In the genomic region with DNA sequence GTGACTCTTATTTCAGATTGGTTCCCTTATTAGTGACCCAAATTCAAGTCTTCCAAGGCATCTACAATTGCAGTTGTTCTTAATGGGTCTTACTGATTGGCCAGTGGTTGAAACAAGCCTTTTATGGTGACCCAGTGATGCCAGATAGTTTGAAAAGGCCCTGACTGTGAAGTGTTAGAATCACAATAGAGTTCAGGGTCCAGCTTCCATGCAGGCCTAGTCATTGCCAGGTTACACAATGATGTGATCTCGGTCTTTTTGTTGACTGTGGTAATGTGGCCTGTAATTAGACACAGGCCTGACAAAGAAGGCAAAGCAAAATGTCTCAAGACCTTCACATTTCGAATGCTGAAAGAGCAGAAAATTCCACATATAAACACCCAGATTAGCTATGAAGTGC, we compare ENCODE assay signal across 20 mouse cellular contexts.
DNase-seq lines count a peak whose midpoint lies in the region; ATAC-seq and TF ChIP-seq lines count a peak whose summit lies in the region.
"Had no signal": no experiment of that assay in that cellular context is flagged by ENCODE, and none has a peak within 500 bp of the region (broad histone marks: within the 10 kb centered on the region; RNA-seq: fewer than 3 reads in every experiment).

No protein-coding gene starts in this region.

- H3K4me1 ChIP-seq in stomach, embryonic 14.5 days (ENCODE audit: control insufficient read depth, insufficient read depth, low read length), result no peaks in the 10 kb centered on the region
- H3K4me1 ChIP-seq in stomach, postnatal 0 days (replicated peaks; ENCODE audit: control insufficient read depth, insufficient read depth), result no peaks in the 10 kb centered on the region
- no peaks in the 10 kb centered on the region for H3K4me1 ChIP-seq in midbrain, embryonic 10.5 days
- H3K4me1 ChIP-seq in heart, embryonic 11.5 days (ENCODE audit: control insufficient read depth, insufficient read depth, low read length), result no peaks in the 10 kb centered on the region

- TF ChIP-seq EP300 in stomach, postnatal 0 days (optimal IDR thresholded peaks at IDR 0.05), result no peak

- H3K27ac ChIP-seq in stomach, embryonic 14.5 days (ENCODE audit: low read length), result peak overlapping the region; percentile 23; the same call in 1 of the 2 replicates
- no peak overlapping the region for H3K27ac ChIP-seq in stomach, postnatal 0 days (replicated peaks)
- H3K27ac ChIP-seq in midbrain, embryonic 10.5 days (replicated peaks), result no peak overlapping the region
- H3K27ac ChIP-seq in heart, embryonic 11.5 days (ENCODE audit: low read depth, low read length), result no peak overlapping the region
- H3K27ac ChIP-seq: embryonic facial prominence, embryonic 12.5 days; forebrain, embryonic 12.5 days; heart, adult 2 months; hindbrain, embryonic 10.5 days; hindbrain, embryonic 14.5 days had no signal

- no peak overlapping the region for H3K4me3 ChIP-seq in stomach, embryonic 14.5 days (ENCODE audit: low read depth, low read length)
- H3K4me3 ChIP-seq in stomach, postnatal 0 days (ENCODE audit: low read depth, low read length), result no peak overlapping the region
- no peak overlapping the region for H3K4me3 ChIP-seq in midbrain, embryonic 10.5 days
- no peak overlapping the region for H3K4me3 ChIP-seq in heart, embryonic 11.5 days (ENCODE audit: low read depth, low read length)
- H3K4me3 ChIP-seq: embryonic facial prominence, embryonic 12.5 days; forebrain, embryonic 12.5 days; heart, adult 2 months; heart, embryonic 12.5 days; hindbrain, embryonic 10.5 days had no signal

- TF ChIP-seq CTCF in stomach, postnatal 0 days (IDR thresholded peaks at IDR 0.05; ENCODE audit: low read depth), result no peak

- no peak for ATAC-seq in stomach, embryonic 14.5 days (ENCODE audit: insufficient number of reproducible peaks, insufficient read depth, low FRiP score, low read depth)
- ATAC-seq in stomach, postnatal 0 days (ENCODE audit: low FRiP score, low TSS enrichment), result no peak
- peak; percentile 22; the same call in 1 of the 2 replicates for ATAC-seq in granulocyte monocyte progenitor cell, adult 5-6 weeks (replicated peaks; ENCODE audit: poor library complexity, severe bottlenecking)
- ATAC-seq in heart, embryonic 11.5 days (replicated peaks; ENCODE audit: insufficient number of reproducible peaks, low FRiP score, low TSS enrichment), result no peak
- ATAC-seq: activated CD4-positive, CD25-positive, alpha-beta regulatory T cell, adult 4 months; forebrain, embryonic 16.5 days had no signal

- H3K9ac ChIP-seq in stomach, embryonic 14.5 days (replicated peaks; ENCODE audit: low read depth, low read length), result no peak overlapping the region
- no peak overlapping the region for H3K9ac ChIP-seq in stomach, postnatal 0 days (ENCODE audit: low read length)
- no peak overlapping the region for H3K9ac ChIP-seq in heart, embryonic 11.5 days (ENCODE audit: low read depth, low read length)
- H3K9ac ChIP-seq: embryonic facial prominence, embryonic 12.5 days; forebrain, embryonic 12.5 days; heart, embryonic 12.5 days; hindbrain, embryonic 14.5 days had no signal

- no peaks in the 10 kb centered on the region; the same call in 1 of the 2 replicates for H3K36me3 ChIP-seq in stomach, embryonic 14.5 days (ENCODE audit: control insufficient read depth, insufficient read depth, low read length)
- no peaks in the 10 kb centered on the region for H3K36me3 ChIP-seq in stomach, postnatal 0 days (ENCODE audit: control insufficient read depth, insufficient read depth, low read length)
- no peaks in the 10 kb centered on the region for H3K36me3 ChIP-seq in midbrain, embryonic 10.5 days
- no peaks in the 10 kb centered on the region for H3K36me3 ChIP-seq in heart, embryonic 11.5 days (ENCODE audit: control insufficient read depth, insufficient read depth, low read length)
- H3K36me3 ChIP-seq: embryonic facial prominence, embryonic 12.5 days; forebrain, embryonic 12.5 days; heart, embryonic 12.5 days; hindbrain, embryonic 10.5 days had no signal

- 40% methylated on average over 2 of the region's 2 CpGs for WGBS in stomach, embryonic 14.5 days
- 41% methylated on average over 2 of the region's 2 CpGs for WGBS in stomach, postnatal 0 days
- 36% methylated on average over 2 of the region's 2 CpGs for WGBS in midbrain, embryonic 10.5 days
- 67% methylated on average over 2 of the region's 2 CpGs for WGBS in heart, embryonic 11.5 days (ENCODE audit: insufficient replicate concordance)

- H3K9me3 ChIP-seq in stomach, embryonic 14.5 days (ENCODE audit: control insufficient read depth, low read depth, low read length), result no peaks in the 10 kb centered on the region
- H3K9me3 ChIP-seq in stomach, postnatal 0 days (ENCODE audit: control insufficient read depth, low read length), result no peaks in the 10 kb centered on the region
- H3K9me3 ChIP-seq in midbrain, embryonic 10.5 days (replicated peaks), result no peaks in the 10 kb centered on the region
- H3K9me3 ChIP-seq in heart, embryonic 11.5 days (replicated peaks; ENCODE audit: control insufficient read depth, low read length), result no peaks in the 10 kb centered on the region
- H3K9me3 ChIP-seq: embryonic facial prominence, embryonic 12.5 days; forebrain, embryonic 12.5 days; heart, embryonic 12.5 days; hindbrain, embryonic 10.5 days had no signal

- no peaks in the 10 kb centered on the region for H3K27me3 ChIP-seq in stomach, embryonic 14.5 days (ENCODE audit: control insufficient read depth, insufficient read depth, low read length)
- H3K27me3 ChIP-seq in stomach, postnatal 0 days (ENCODE audit: control insufficient read depth, insufficient read depth, low read length), result no peaks in the 10 kb centered on the region
- no peaks in the 10 kb centered on the region for H3K27me3 ChIP-seq in midbrain, embryonic 10.5 days (ENCODE audit: low read depth, poor library complexity, severe bottlenecking)
- no peaks in the 10 kb centered on the region for H3K27me3 ChIP-seq in heart, embryonic 11.5 days (ENCODE audit: control insufficient read depth, insufficient read depth, low read length)
- H3K27me3 ChIP-seq: embryonic facial prominence, embryonic 12.5 days; forebrain, embryonic 12.5 days; heart, embryonic 12.5 days had no signal

- peak; percentile 22 for DNase-seq in embryo, embryonic 10.5 days (ENCODE audit: low spot score)
- DNase-seq in embryo, embryonic 11 days, result no peak
- no peak for DNase-seq in stomach, postnatal 0 days (ENCODE audit: low spot score)
- DNase-seq in midbrain, embryonic 10.5 days (ENCODE audit: low spot score), result no peak
- DNase-seq: adrenal gland, postnatal 14 days; cerebellum, adult 11-12 months; cerebellum, adult 9-10 months; cerebellum, postnatal 25 days; gastrocnemius, postnatal 10 days; heart, adult 2 months had no signal

- no peak overlapping the region for H3K4me2 ChIP-seq in stomach, embryonic 14.5 days (replicated peaks; ENCODE audit: low read depth, low read length)
- no peak overlapping the region for H3K4me2 ChIP-seq in stomach, postnatal 0 days (replicated peaks; ENCODE audit: low read depth)
- H3K4me2 ChIP-seq in heart, embryonic 11.5 days, result no peak overlapping the region
- H3K4me2 ChIP-seq: embryonic facial prominence, embryonic 12.5 days; forebrain, embryonic 12.5 days; heart, embryonic 12.5 days; hindbrain, embryonic 14.5 days had no signal
